Mouse (Mus musculus) intestine, embryonic 16.5 days (tissue): ENCODE measurements at regions not wholly inside any gene's neighbourhood (a gene's known extent, or its start where the extent isn't known, plus 50 kb on each side); places are given as distances from the start of the nearest gene placed in this dataset.

ENCODE experiments used
- ATAC-seq: fragments of 200-750 bp; cut with Nextera tagmentation; 2 replicates; pipeline ENCODE4 v1.8.0; 2017; ENCODE audit warnings: moderate TSS enrichment, moderate library complexity
- H3K27ac ChIP-seq: fragments of 300-500 bp; sonication (generic); 2 replicates; pipeline ENCODE4 v1.5.1; 2014; ENCODE audit warnings: mild to moderate bottlenecking, low read length
- H3K27me3 ChIP-seq: fragments of 300-500 bp; sonication (generic); replicated peaks from 2 replicates; pipeline ENCODE4 v1.6.1; 2014; ENCODE audit warnings: low read length, control low read depth, mixed read lengths; ENCODE audit not compliant: control insufficient read depth, insufficient read depth
- H3K36me3 ChIP-seq: fragments of 300-500 bp; sonication (generic); 2 replicates; pipeline ENCODE4 v1.6.1; 2014; ENCODE audit warnings: low read length, control low read depth; ENCODE audit not compliant: control insufficient read depth, insufficient read depth
- H3K4me1 ChIP-seq: fragments of 300-500 bp; sonication (generic); 2 replicates; pipeline ENCODE4 v1.6.1; 2014; ENCODE audit warnings: low read length, control low read depth, mixed read lengths; ENCODE audit not compliant: control insufficient read depth, insufficient read depth
- H3K4me2 ChIP-seq: fragments of 300-500 bp; sonication (generic); 2 replicates; pipeline ENCODE4 v1.6.1; 2014; ENCODE audit warnings: low read depth, low read length, control low read depth
- H3K4me3 ChIP-seq: fragments of 300-500 bp; sonication (generic); 2 replicates; pipeline ENCODE4 v1.5.1; 2014; ENCODE audit warnings: mild to moderate bottlenecking, low read length
- H3K9ac ChIP-seq: fragments of 300-500 bp; sonication (generic); 2 replicates; pipeline ENCODE4 v1.6.1; 2014; ENCODE audit warnings: low read depth, low read length
- H3K9me3 ChIP-seq: fragments of 300-500 bp; sonication (generic); 2 replicates; pipeline ENCODE4 v1.6.1; 2016; ENCODE audit warnings: low read length, control low read depth; ENCODE audit not compliant: control insufficient read depth
- WGBS: fragments of 180-500 bp; shearing (Covaris S2); extraction: QIAGEN DNeasy Blood & Tissue Kit; methylation state at CpG from one replicate; pipeline ENCODE4 v1.1.7; 2014; 5-methylcytosine and 5-hydroxymethylcytosine counted together

DNA sequence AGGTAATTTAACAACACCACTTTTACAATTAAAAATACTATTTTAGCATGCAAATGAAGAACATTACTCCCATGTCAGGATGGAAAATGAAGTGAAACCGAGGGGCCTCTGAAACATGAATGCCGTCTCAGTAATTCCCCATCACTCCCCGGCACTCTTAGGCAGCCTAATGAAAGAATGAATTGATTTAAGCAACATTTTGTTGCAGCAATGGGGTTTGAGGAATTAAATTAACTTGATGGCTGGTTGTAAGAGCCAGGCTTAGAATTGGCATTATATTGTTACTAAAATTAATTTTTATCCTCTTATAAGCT is 328.2 kb upstream of the Rag2 start:
- H3K4me3 ChIP-seq: no peak overlapping the region
- no peaks in the 10 kb centered on the region for H3K9me3 ChIP-seq
- no peak overlapping the region for H3K4me2 ChIP-seq
- no peak for ATAC-seq
- no peak overlapping the region for H3K9ac ChIP-seq
- WGBS: 73% methylated on average over 3 of the region's 3 CpGs
- no peak overlapping the region for H3K27ac ChIP-seq
- no peaks in the 10 kb centered on the region for H3K36me3 ChIP-seq
- no peaks in the 10 kb centered on the region for H3K27me3 ChIP-seq
- no peaks in the 10 kb centered on the region for H3K4me1 ChIP-seq

DNA sequence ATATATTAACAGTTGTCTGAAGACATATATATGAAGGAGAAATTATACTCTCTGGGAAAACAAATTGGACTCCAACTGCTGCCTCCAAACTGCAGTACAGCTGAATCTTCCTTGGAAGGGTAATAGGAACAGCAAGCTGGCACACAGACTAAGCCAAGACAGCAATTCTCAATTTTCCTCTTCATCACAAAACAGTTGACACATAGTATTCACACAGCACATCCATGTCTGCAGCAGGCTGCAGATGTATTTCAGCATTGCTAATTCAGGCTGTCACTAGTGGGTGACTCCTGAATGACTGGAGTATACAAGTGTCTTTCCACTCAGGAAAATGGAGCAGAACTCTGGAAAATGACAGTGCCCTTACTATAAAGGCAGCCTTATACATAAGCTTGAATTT is 327.7 kb upstream of the Rag2 start:
- Histone ChIP-seq H3K4me1 (no peaks in the 10 kb centered on the region), H3K4me3 (no peak overlapping the region), H3K9ac (no peak overlapping the region), H3K27me3 (no peaks in the 10 kb centered on the region), H3K27ac (no peak overlapping the region), H3K36me3 (no peaks in the 10 kb centered on the region), H3K4me2 (no peak overlapping the region), H3K9me3 (no peaks in the 10 kb centered on the region)
- ATAC-seq: no peak

DNA sequence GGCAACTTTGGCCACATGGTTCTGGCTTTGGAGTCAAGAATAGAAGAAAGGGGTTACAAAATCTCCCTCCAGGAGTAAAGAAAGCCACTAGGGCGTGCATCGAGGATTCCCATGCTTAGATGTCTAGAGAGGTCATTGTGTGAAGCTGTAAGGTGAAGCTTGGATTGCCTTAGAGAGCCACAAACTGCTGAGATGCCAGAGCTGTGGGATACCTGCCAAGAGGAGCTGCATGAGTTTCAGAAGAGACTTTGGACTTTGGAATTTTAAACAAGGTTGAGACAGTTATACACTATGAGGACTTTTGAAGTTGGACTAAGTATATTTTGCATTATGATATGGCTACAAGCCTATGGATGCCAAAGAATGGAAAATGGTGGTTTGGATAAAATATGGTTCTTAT is 325.4 kb upstream of the Rag2 start:
- Histone ChIP-seq H3K4me1 (no peaks in the 10 kb centered on the region), H3K27ac (no peak overlapping the region), H3K4me3 (no peak overlapping the region), H3K36me3 (no peaks in the 10 kb centered on the region), H3K9ac (no peak overlapping the region), H3K9me3 (no peaks in the 10 kb centered on the region), H3K4me2 (no peak overlapping the region), H3K27me3 (no peaks in the 10 kb centered on the region)
- WGBS: 88% methylated on average over 2 of the region's 2 CpGs
- no peak for ATAC-seq

DNA sequence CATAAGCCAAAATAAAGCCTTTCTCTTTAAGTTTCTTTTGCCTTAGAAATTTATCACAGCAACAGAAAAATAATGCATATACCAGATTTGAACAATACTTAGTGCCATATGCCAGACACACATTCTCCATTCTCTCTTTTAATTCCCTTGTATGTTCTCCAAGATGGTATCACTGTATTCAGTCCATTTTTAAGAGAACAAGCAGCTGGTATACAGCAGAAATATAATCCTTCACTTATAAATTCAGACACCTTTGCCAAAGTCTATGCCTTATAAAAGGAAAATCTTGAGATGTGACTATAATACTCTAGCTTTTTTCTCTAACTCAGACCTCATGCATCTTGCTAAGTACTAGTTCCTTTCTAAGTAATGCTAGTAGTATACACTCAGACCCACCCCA is 324.4 kb upstream of the Rag2 start:
- H3K4me3 ChIP-seq: no peak overlapping the region
- no peaks in the 10 kb centered on the region for H3K36me3 ChIP-seq
- no peak overlapping the region for H3K9ac ChIP-seq
- no peaks in the 10 kb centered on the region for H3K9me3 ChIP-seq
- no peaks in the 10 kb centered on the region for H3K4me1 ChIP-seq
- H3K4me2 ChIP-seq: no peak overlapping the region
- no peaks in the 10 kb centered on the region for H3K27me3 ChIP-seq
- H3K27ac ChIP-seq: no peak overlapping the region
- no peak for ATAC-seq

DNA sequence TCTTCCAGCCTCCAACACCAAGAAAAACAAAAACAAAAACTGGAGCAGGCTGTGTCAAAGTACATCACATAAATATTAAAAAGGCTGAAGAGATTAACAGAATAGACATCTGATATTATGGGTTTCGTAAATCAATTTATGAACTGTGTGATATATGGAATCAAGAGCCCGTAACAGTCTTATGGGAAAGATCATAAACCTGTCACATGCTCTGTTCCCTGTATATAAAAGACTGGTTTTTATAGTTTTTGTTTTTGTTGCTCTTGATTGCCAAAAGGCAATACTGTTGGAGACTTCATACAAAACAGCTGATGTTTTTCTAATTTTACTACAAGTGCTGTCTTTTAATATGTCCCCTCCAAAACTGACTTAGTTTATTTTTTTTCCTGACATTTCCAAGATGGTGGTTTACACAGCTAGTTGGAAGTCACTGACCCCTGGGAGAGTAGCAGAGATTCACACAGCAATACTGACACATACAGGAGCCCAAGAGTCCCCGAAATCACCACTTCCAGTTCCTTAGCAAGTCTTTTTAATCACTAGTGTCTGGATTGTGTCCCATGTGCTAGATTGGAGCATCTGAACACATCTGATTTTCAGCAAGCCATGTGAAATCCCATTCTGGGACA is 303.1 kb upstream of the Rag2 start:
- H3K9me3 ChIP-seq: no peaks in the 10 kb centered on the region
- H3K4me2 ChIP-seq: no peak overlapping the region
- no peaks in the 10 kb centered on the region for H3K27me3 ChIP-seq
- no peak overlapping the region for H3K27ac ChIP-seq
- no peak overlapping the region for H3K9ac ChIP-seq
- ATAC-seq: no peak
- no peaks in the 10 kb centered on the region for H3K36me3 ChIP-seq
- WGBS: 71% methylated on average over 3 of the region's 3 CpGs
- no peak overlapping the region for H3K4me3 ChIP-seq
- H3K4me1 ChIP-seq: no peaks in the 10 kb centered on the region

DNA sequence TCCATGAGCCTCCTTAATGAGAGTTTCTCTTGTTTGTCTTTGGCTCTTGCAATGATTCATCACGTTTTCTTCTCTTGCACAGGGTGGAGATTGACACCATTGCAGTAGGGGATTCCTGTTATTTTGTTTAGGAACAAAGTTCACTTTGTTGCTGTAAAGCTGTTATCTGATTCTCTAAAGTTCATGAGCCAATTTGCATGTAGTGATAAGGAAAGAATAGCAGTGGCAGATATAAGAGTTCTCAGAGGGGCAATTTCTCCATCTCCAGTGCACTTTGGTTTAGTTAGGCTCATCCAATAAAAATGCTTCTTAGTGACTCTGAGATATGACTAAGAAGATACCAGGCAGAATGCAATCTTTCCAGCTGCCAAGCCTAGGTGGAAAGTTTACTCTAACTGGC is 267.8 kb upstream of the Rag2 start:
- peak; percentile 74 for ATAC-seq
- no peaks in the 10 kb centered on the region for H3K27me3 ChIP-seq
- H3K27ac ChIP-seq: no peak overlapping the region
- H3K4me2 ChIP-seq: no peak overlapping the region
- no peaks in the 10 kb centered on the region for H3K36me3 ChIP-seq
- H3K4me1 ChIP-seq: no peaks in the 10 kb centered on the region
- H3K4me3 ChIP-seq: no peak overlapping the region
- no peak overlapping the region for H3K9ac ChIP-seq
- 16% methylated on average over 1 of the region's 1 CpGs for WGBS
- no peaks in the 10 kb centered on the region for H3K9me3 ChIP-seq

DNA sequence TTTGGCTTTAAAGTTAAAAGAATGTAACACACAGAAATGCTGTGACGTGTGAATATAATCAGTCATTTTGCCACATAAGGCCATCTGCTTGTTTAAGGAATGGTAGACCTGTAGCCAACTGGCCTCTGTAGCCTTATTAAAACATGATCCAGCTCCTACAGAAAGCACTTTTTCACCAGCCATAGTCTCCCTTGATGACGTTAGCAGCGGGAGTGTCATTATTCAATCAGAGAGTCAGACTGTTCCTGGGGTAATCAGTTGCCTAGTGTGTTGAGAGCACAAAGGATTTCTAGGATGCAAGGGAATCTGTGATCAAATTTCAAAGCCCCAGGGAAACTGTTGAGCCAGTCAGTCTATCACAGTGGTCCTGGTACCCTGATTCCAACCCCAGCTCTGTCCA is 260.3 kb upstream of the Rag2 start:
- H3K4me3 ChIP-seq: no peak overlapping the region
- 54% methylated on average over 3 of the region's 3 CpGs for WGBS
- no peak overlapping the region for H3K4me2 ChIP-seq
- H3K9ac ChIP-seq: no peak overlapping the region
- no peak overlapping the region for H3K27ac ChIP-seq
- no peak for ATAC-seq
- H3K27me3 ChIP-seq: no peaks in the 10 kb centered on the region
- H3K9me3 ChIP-seq: no peaks in the 10 kb centered on the region
- no peaks in the 10 kb centered on the region for H3K36me3 ChIP-seq
- no peaks in the 10 kb centered on the region for H3K4me1 ChIP-seq

DNA sequence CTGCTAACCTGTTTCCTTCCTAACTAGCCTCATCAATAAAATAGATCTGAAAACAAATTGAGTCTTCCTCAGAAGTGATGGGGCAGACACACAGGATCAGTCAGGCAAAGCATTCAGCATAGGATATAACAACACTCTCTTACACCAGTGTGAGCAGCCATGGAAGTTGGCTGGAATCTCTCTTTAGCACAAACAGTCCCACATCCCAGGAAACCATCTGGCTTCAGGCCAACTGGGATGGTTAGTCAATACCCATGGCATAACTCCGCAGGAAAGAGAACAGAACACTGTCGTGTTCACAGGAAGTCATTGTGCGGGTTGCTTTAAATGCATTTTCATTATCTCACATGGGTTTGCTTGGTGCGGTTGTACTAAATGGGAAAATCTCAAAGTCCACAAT is 256.2 kb upstream of the Rag2 start:
- H3K36me3 ChIP-seq: no peaks in the 10 kb centered on the region
- no peaks in the 10 kb centered on the region for H3K4me1 ChIP-seq
- H3K27me3 ChIP-seq: no peaks in the 10 kb centered on the region
- no peaks in the 10 kb centered on the region for H3K9me3 ChIP-seq
- H3K9ac ChIP-seq: no peak overlapping the region
- no peak overlapping the region for H3K27ac ChIP-seq
- 67% methylated on average over 4 of the region's 4 CpGs for WGBS
- no peak for ATAC-seq
- no peak overlapping the region for H3K4me3 ChIP-seq
- H3K4me2 ChIP-seq: no peak overlapping the region

DNA sequence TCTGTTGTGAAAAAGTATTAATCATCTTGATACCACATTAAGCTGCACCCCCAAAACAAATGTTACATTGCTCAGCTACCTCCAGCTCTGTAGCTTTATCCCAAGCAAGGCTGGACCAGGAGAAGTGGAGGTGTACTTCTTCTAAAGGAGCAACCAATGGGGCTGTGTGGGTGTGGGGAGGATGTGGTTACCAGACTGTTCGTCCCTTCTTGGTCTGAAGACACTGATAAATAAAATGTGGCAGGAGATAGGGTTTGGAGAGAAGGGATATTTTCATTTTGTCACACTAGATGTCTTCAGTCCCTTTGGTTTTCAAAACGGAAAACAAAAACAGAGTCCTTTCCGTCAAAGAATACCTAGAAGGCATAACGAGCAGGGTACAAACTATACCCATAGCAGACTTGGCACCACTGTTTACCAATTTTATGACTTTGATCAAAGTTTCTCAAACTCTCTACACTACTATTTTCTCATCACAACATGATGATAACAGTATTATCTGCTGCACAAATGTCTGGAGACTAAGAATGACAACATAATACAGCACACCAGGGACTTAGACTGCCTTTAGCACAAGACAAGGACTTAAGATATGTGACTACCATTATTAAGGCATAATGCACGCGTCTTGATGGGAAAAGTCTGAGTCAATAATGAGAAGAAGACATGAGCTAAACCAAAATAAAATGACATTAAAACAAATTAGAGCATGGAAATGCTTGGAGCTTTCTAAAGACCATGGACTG is 253.4 kb upstream of the Rag2 start:
- WGBS: 83% methylated on average over 6 of the region's 6 CpGs

More for the DNA sequence above, 253.4 kb upstream of the Rag2 start:
- H3K4me2 ChIP-seq: no peak overlapping the region
- H3K36me3 ChIP-seq: no peaks in the 10 kb centered on the region
- no peak overlapping the region for H3K27ac ChIP-seq
- ATAC-seq: no peak
- no peak overlapping the region for H3K9ac ChIP-seq
- H3K4me1 ChIP-seq: no peaks in the 10 kb centered on the region
- no peaks in the 10 kb centered on the region for H3K27me3 ChIP-seq
- H3K9me3 ChIP-seq: no peaks in the 10 kb centered on the region
- no peak overlapping the region for H3K4me3 ChIP-seq
